Mouse (Mus musculus): ENCODE data around the gene Tmem147. TPM values are rescaled to one million over a fixed set of nuclear protein-coding genes. Genes with fewer than 3 reads are reported as not detected.
"Not testable (repeated sequence)": the region's sequence is repeated elsewhere in the genome, so short reads cannot be mapped to it uniquely, and the experiment has no call there.

The Tmem147 gene
- total and polyA plus RNA-seq, 2 experiments from 2014 or later = 238 to 338 TPM

GRCm38 (mm10) chr7:30747525-30748204 lies 18.3 kb upstream of the Tmem147 start:
- H3K4me1 ChIP-seq (ENCODE audit: insufficient read depth, low read length) = no peaks in the 10 kb centered on the region
- TF ChIP-seq CTCF (IDR thresholded peaks at IDR 0.05; ENCODE audit: low read depth) = no peak

GRCm38 (mm10) chr7:30744022-30744598 lies 14.8 kb upstream of the Tmem147 start:
- H3K9me3 ChIP-seq (ENCODE audit: low read length) = no peaks in the 10 kb centered on the region
- DNase-seq (ENCODE audit: low spot score) = peak; percentile 10
- H3K4me1 ChIP-seq (ENCODE audit: insufficient read depth, low read length) = no peaks in the 10 kb centered on the region
- H3K27me3 ChIP-seq (ENCODE audit: insufficient read depth, low read length) = no peaks in the 10 kb centered on the region
- ATAC-seq = no peak
- no peak overlapping the region for H3K4me2 ChIP-seq (ENCODE audit: low read depth, low read length)
- H3K4me3 ChIP-seq (ENCODE audit: low read length) = no peak overlapping the region
- H3K36me3 ChIP-seq (ENCODE audit: insufficient read depth, low read length) = no peaks in the 10 kb centered on the region
- TF ChIP-seq CTCF (IDR thresholded peaks at IDR 0.05; ENCODE audit: low read depth) = no peak
- WGBS = 40% methylated on average over 4 of the region's 4 CpGs
- H3K27ac ChIP-seq = no peak overlapping the region
- H3K9ac ChIP-seq (replicated peaks; ENCODE audit: low read length) = no peak overlapping the region

More at GRCm38 (mm10) chr7:30747525-30748204, 18.3 kb upstream of the Tmem147 start:
- no peaks in the 10 kb centered on the region for H3K9me3 ChIP-seq (ENCODE audit: low read length)
- no peaks in the 10 kb centered on the region for H3K36me3 ChIP-seq (ENCODE audit: insufficient read depth, low read length)
- H3K4me3 ChIP-seq (ENCODE audit: low read length) = no peak overlapping the region
- H3K27me3 ChIP-seq (ENCODE audit: insufficient read depth, low read length) = no peaks in the 10 kb centered on the region
- 88% methylated on average over 7 of the region's 7 CpGs for WGBS
- no peak overlapping the region for H3K4me2 ChIP-seq (ENCODE audit: low read depth, low read length)
- DNase-seq (ENCODE audit: low spot score) = no peak
- no peak overlapping the region for H3K27ac ChIP-seq
- ATAC-seq = no peak
- H3K9ac ChIP-seq (replicated peaks; ENCODE audit: low read length) = no peak overlapping the region

- H3K27me3 ChIP-seq (ENCODE audit: insufficient read depth, low read length) = not testable (repeated sequence)
Measured at GRCm38 (mm10) chr7:30743617-30744016, 14.3 kb upstream of the Tmem147 start, which contains the start of gene Gapdhs. Gapdhs (minus strand) TSS chr7:30743681.

GRCm38 (mm10) chr7:30742570-30742969 lies 13.2 kb upstream of the Tmem147 start:
- not testable (repeated sequence) for H3K4me2 ChIP-seq (ENCODE audit: low read depth, low read length); H3K27me3 ChIP-seq (ENCODE audit: insufficient read depth, low read length); H3K9ac ChIP-seq (replicated peaks; ENCODE audit: low read length); H3K4me3 ChIP-seq (ENCODE audit: low read length); DNase-seq (ENCODE audit: low spot score); H3K4me1 ChIP-seq (ENCODE audit: insufficient read depth, low read length); H3K9me3 ChIP-seq (ENCODE audit: low read length); ATAC-seq; H3K27ac ChIP-seq; H3K36me3 ChIP-seq (ENCODE audit: insufficient read depth, low read length)
- 92% methylated on average over 2 of the region's 2 CpGs for WGBS

More at GRCm38 (mm10) chr7:30743617-30744016, 14.3 kb upstream of the Tmem147 start, which contains the start of gene Gapdhs:
- not testable (repeated sequence) for H3K9ac ChIP-seq (replicated peaks; ENCODE audit: low read length); H3K36me3 ChIP-seq (ENCODE audit: insufficient read depth, low read length); H3K27ac ChIP-seq; DNase-seq (ENCODE audit: low spot score); H3K4me1 ChIP-seq (ENCODE audit: insufficient read depth, low read length); H3K4me3 ChIP-seq (ENCODE audit: low read length); ATAC-seq; H3K9me3 ChIP-seq (ENCODE audit: low read length); H3K4me2 ChIP-seq (ENCODE audit: low read depth, low read length)
- 75% methylated on average over 1 of the region's 4 CpGs for WGBS

- H3K27ac ChIP-seq = no peak overlapping the region
- H3K27me3 ChIP-seq (ENCODE audit: insufficient read depth, low read length) = no peaks in the 10 kb centered on the region
- no peak for ATAC-seq
- H3K4me1 ChIP-seq (ENCODE audit: insufficient read depth, low read length) = no peaks in the 10 kb centered on the region
- DNase-seq (ENCODE audit: low spot score) = no peak
- H3K9me3 ChIP-seq (ENCODE audit: low read length) = no peaks in the 10 kb centered on the region
- no peak overlapping the region for H3K9ac ChIP-seq (replicated peaks; ENCODE audit: low read length)
- TF ChIP-seq CTCF (IDR thresholded peaks at IDR 0.05; ENCODE audit: low read depth) = no peak
- no peak overlapping the region for H3K4me3 ChIP-seq (ENCODE audit: low read length)
- H3K36me3 ChIP-seq (ENCODE audit: insufficient read depth, low read length) = peaks cover 20% of the 10 kb centered on the region
- H3K4me2 ChIP-seq (ENCODE audit: low read depth, low read length) = no peak overlapping the region
- WGBS = 93% methylated on average over 3 of the region's 3 CpGs
Measured at GRCm38 (mm10) chr7:30736211-30736610, 6.9 kb upstream of the Tmem147 start.

- Histone ChIP-seq H3K27ac (peak overlapping the region; percentile 86), H3K4me3 (ENCODE audit: low read length) (peak overlapping the region; percentile 72), H3K9ac (replicated peaks; ENCODE audit: low read length) (peak overlapping the region; percentile 82), H3K36me3 (ENCODE audit: insufficient read depth, low read length) (peaks cover 20% of the 10 kb centered on the region), H3K4me2 (ENCODE audit: low read depth, low read length) (peak overlapping the region; percentile 83)
- not testable (repeated sequence) for ATAC-seq; H3K4me1 ChIP-seq (ENCODE audit: insufficient read depth, low read length); H3K27me3 ChIP-seq (ENCODE audit: insufficient read depth, low read length); H3K9me3 ChIP-seq (ENCODE audit: low read length)
- 9% methylated on average over 9 of the region's 22 CpGs for WGBS
- peak; percentile 55 for DNase-seq (ENCODE audit: low spot score)
Measured at GRCm38 (mm10) chr7:30730064-30730722, 853 bp upstream of the Tmem147 start.

All from hindbrain, postnatal 0 days (tissue).